Mouse (Mus musculus) thymus, postnatal 10 days (tissue): Measurements from ENCODE around the gene Gm4553.
"Not testable (repeated sequence)": the region's sequence is repeated elsewhere in the genome, so short reads cannot be mapped to it uniquely, and the experiment has no call there.

ENCODE experiments used
- DNase-seq, 2 experiments: peaks; one replicate each; pipeline ENCODE4 v3.0.0; 2021; ENCODE audit warnings: low spot score in 2 of 2

Gm4553 gene

GRCm38 (mm10) chr7:142165639-142166038 lies at the start of gene Gm4553:
Gene Gm4553, minus strand, starts transcription at chr7:142165739.
- not testable (repeated sequence) for DNase-seq

- DNase-seq: not testable (repeated sequence)
Observed at GRCm38 (mm10) chr7:142212136-142212535, 46.6 kb upstream of the Gm4553 start.

- no peak for DNase-seq
Observed at GRCm38 (mm10) chr7:142211559-142211958, 46.0 kb upstream of the Gm4553 start, which contains the start of gene Gm7579. Gene Gm7579, plus strand, starts transcription at chr7:142211859.

GRCm38 (mm10) chr7:142206891-142207290 lies 41.4 kb upstream of the Gm4553 start:
- DNase-seq: not testable (repeated sequence)

GRCm38 (mm10) chr7:142205488-142205887 lies 39.9 kb upstream of the Gm4553 start:
- no peak for DNase-seq

- no peak for DNase-seq
Observed at GRCm38 (mm10) chr7:142201064-142201463, 35.5 kb upstream of the Gm4553 start, which contains the start of gene Krtap5-3. Gene Krtap5-3, plus strand, starts transcription at chr7:142201364.

- no peak for DNase-seq
Observed at GRCm38 (mm10) chr7:142198748-142199147, 33.2 kb upstream of the Gm4553 start.

GRCm38 (mm10) chr7:142190289-142190688 lies 24.8 kb upstream of the Gm4553 start, which contains the start of gene Gm10153:
Gene Gm10153, minus strand, starts transcription at chr7:142190389.
- no peak for DNase-seq

- no peak for DNase-seq
Observed at GRCm38 (mm10) chr7:142188156-142188555, 22.6 kb upstream of the Gm4553 start.

- DNase-seq: no peak
Observed at GRCm38 (mm10) chr7:142181021-142181420, 15.5 kb upstream of the Gm4553 start.

GRCm38 (mm10) chr7:142178685-142179084 lies 13.1 kb upstream of the Gm4553 start:
- DNase-seq: no peak

- DNase-seq: not testable (repeated sequence)
Observed at GRCm38 (mm10) chr7:142175905-142176304, 10.4 kb upstream of the Gm4553 start, which contains the start of gene Krtap5-2. Gene Krtap5-2, minus strand, starts transcription at chr7:142176005.

GRCm38 (mm10) chr7:142169836-142170235 lies 4.3 kb upstream of the Gm4553 start:
- no peak for DNase-seq

- DNase-seq: no peak
Observed at GRCm38 (mm10) chr7:142159366-142159765, 6.2 kb downstream of the Gm4553 start.

- not testable (repeated sequence) for DNase-seq
Observed at GRCm38 (mm10) chr7:142157013-142157412, 8.5 kb downstream of the Gm4553 start, which contains the start of gene Gm29735. Gene Gm29735, minus strand, starts transcription at chr7:142157113.

GRCm38 (mm10) chr7:142155308-142155707 lies 10.2 kb downstream of the Gm4553 start:
- no peak for DNase-seq

- DNase-seq: no peak
Observed at GRCm38 (mm10) chr7:142152191-142152590, 13.3 kb downstream of the Gm4553 start.

- DNase-seq: no peak
Observed at GRCm38 (mm10) chr7:142148633-142149032, 16.9 kb downstream of the Gm4553 start.

- DNase-seq: peak in 1 of 2 experiments; percentile 52
Observed at GRCm38 (mm10) chr7:142146033-142146432, 19.5 kb downstream of the Gm4553 start.

- DNase-seq: no peak
Observed at GRCm38 (mm10) chr7:142145413-142145940, 20.1 kb downstream of the Gm4553 start.

GRCm38 (mm10) chr7:142144507-142144906 lies 21.0 kb downstream of the Gm4553 start, which contains the start of gene Gm45337:
Gene Gm45337, minus strand, starts transcription at chr7:142144607.
- DNase-seq: no peak

- DNase-seq: not testable (repeated sequence)
Observed at GRCm38 (mm10) chr7:142143506-142144010, 22.0 kb downstream of the Gm4553 start.

GRCm38 (mm10) chr7:142140696-142141095 lies 24.8 kb downstream of the Gm4553 start:
- no peak for DNase-seq
